Mouse (Mus musculus) spleen, adult 10 weeks (tissue): ENCODE results near the gene Tex14. TPM values are rescaled to one million over a fixed set of nuclear protein-coding genes. Genes with fewer than 3 reads are reported as not detected.

ENCODE experiments used
- polyA plus RNA-seq: library from polyadenylated mRNA; stranded (reverse); fragments of 350-450 nt; fragmentation: Illumina TruSeq; extraction: RNeasy Lipid Tissue Mini Kit (QIAGEN cat#74804); gene quantifications from one replicate; pipeline ENCODE4 v1.2.3, GENCODE M21; 2015; ENCODE audit warnings: low replicate concordance; ENCODE audit not compliant: insufficient read depth

Tex14 gene
- polyA plus RNA-seq: 0.81 TPM

DNA sequence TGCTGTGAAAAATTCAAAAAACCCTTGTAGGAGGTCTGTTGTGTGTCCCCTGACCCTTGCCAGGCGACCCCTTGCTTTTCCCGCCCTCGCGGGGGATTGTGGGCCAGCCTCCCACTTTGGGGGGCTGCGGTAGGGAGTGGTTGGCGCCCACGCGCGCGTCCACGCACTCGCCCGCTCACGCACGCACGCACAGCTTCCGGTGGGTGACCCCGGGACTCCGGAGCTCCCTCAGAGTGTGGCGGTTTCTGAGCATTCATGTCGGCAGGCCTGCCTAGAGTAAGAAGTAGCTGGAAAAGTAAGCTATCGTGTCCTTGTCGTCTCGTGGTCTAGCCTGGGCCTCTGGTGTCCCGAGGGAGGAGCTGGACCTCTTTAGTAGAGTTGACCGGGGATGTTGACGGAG is at the start of gene Tex14, which contains the start of gene Rad51c:
Gene Tex14, plus strand, starts transcription at position 190 of the 400 bp plus-strand sequence.
Gene Rad51c, minus strand, starts transcription at position 79 of the 400 bp plus-strand sequence.

GRCm38 (mm10) chr11:87358331-87359261 is 46.3 kb upstream of the Tex14 start, which contains the start of gene Ppm1e:
Gene Ppm1e, minus strand, starts transcription at chr11:87359023.

GRCm38 (mm10) chr11:87566501-87566900 is 161.6 kb downstream of the Tex14 start, which contains the start of gene Gm11492:
Gene Gm11492, plus strand, starts transcription at chr11:87566653.

DNA sequence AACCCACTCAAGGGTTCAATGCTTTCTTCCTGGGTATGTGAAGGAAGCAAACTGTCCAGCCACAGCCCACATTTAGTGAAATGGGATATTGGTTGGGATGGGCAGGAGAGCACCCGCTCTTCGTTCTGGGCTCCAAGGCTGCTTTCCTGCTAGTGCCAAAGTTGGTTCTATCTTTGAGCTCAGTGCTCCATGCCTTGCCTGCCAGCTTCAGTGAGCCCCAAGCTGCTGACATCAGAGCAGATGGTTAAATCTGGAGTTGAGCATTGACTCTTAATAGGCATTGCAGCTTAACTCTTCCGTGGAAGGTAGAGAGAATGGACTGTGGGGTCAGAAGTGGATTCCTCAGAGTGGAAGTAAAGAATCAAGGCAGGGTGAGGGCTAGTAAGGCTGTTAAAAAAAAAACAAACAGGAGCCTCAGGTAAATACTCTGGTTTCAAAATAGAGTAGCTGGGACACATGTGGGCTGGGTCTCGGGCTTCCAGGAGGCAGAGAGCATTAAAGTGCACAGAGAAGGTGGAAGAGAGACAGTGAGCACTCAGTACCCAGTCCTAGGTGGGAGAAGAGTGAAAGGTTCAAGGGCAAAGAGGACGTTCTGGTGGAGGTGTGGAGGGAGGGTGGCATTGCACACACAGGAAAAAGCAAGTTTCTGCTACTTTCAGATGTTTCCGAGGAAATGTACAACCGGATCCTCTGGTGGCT is 163.5 kb downstream of the Tex14 start, which contains the start of gene Sept4:
Gene Sept4, plus strand, starts transcription at position 649 of the 699 bp plus-strand sequence.

DNA sequence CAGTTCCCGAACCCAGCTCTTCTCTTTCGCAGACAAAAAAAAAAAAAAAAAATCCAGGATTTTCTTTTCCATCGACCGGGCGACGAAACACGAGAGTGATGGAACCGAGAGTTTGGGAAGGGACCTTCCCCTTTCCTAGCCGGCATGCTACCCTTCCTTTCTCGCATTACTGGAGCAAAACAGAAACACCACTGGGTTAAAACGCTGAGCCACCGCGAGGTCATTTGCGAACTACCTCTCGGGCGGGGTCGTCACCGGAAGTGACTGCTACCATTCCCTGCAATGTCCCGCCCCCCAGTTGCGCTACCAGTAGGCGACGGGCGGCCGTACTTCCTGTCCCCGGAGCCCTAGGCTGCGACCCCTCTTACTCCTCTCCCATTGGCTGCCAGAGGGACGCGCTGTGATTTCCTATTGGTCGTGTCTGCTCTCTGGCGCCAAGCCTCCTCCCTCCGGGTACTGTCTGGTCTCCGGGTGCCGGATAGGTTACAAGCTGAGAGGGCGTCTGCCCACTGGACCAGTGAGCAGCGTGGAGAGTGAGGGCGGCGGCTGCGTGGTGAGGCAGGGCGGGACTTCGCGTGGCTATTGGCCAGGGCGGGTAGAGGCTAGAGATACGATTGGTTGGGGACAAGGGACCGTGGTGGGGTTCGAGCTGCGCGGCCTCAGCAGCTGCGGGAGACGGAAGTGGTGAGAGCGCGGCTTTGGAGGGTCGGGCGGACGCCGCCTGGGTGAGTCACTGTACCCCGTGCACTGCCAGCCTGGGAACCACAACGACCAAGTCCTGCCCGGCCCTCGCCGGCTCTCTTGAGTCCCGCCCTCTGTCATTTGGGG is 186.9 kb downstream of the Tex14 start, which contains the start of gene Mtmr4:
Gene Mtmr4, plus strand, starts transcription at position 637 of the 828 bp plus-strand sequence.

Other genes starting within 250 kb of the Tex14 start
- 5.5 TPM for gene Ppm1e, start 46.0 kb upstream of the Tex14 start, polyA plus RNA-seq
- 6.5 TPM for gene Rad51c, start 111 bp upstream of the Tex14 start, polyA plus RNA-seq
- not detected for gene Gm11492, start 161.6 kb downstream of the Tex14 start, polyA plus RNA-seq
- gene Sept4, start 163.8 kb downstream of the Tex14 start, polyA plus RNA-seq: 63.5 TPM
- gene Mtmr4, start 187.1 kb downstream of the Tex14 start, polyA plus RNA-seq: 43.3 TPM
- 0.08 TPM for gene Hsf5, start 212.1 kb downstream of the Tex14 start, polyA plus RNA-seq